Mouse (Mus musculus) liver, adult 2 months (tissue): ENCODE measurements around the gene H6pd. TPM values are rescaled to one million over a fixed set of nuclear protein-coding genes. Genes with fewer than 3 reads are reported as not detected.

Experiments used
- DNase-seq: peaks from one replicate; pipeline ENCODE4 v3.0.0-alpha.2; 2011; ENCODE audit warnings: low read depth, low spot score; ENCODE audit errors: extremely low read depth
- H3K27ac ChIP-seq: fragments of 200-500 bp; replicated peaks from 2 replicates; pipeline ENCODE4 v1.5.1; 2012; ENCODE audit warnings: low read depth, mild to moderate bottlenecking, control low read depth, inconsistent platforms, low read length; ENCODE audit not compliant: insufficient read depth
- H3K27me3 ChIP-seq: fragments of 200-500 bp; 2 replicates; pipeline ENCODE4 v1.6.1; 2012; ENCODE audit warnings: mild to moderate bottlenecking, moderate library complexity, low read length, inconsistent platforms; ENCODE audit not compliant: control insufficient read depth, insufficient read depth
- H3K36me3 ChIP-seq: fragments of 200-500 bp; 2 replicates; pipeline ENCODE4 v1.6.1; 2012; ENCODE audit warnings: low read length, inconsistent platforms; ENCODE audit not compliant: control insufficient read depth, insufficient read depth
- H3K4me1 ChIP-seq: fragments of 200-500 bp; 2 replicates; pipeline ENCODE4 v1.6.1; 2011; ENCODE audit warnings: low read length; ENCODE audit not compliant: control insufficient read depth, insufficient read depth
- H3K4me3 ChIP-seq: fragments of 200-500 bp; 2 replicates; pipeline ENCODE4 v1.5.1; 2011; ENCODE audit warnings: low read depth, mild to moderate bottlenecking, control low read depth, low read length, moderate library complexity; ENCODE audit not compliant: insufficient read depth
- H3K79me2 ChIP-seq: fragments of 200-500 bp; 2 replicates; pipeline ENCODE4 v1.6.1; 2012; ENCODE audit warnings: inconsistent platforms, mild to moderate bottlenecking, low read length, moderate library complexity; ENCODE audit not compliant: control insufficient read depth, insufficient read depth
- H3K9ac ChIP-seq: fragments of 200-500 bp; 2 replicates; pipeline ENCODE4 v1.6.1; 2012; ENCODE audit warnings: low read depth, mild to moderate bottlenecking, control low read depth, inconsistent platforms, low read length
- CTCF ChIP-seq: fragments of 200-500 bp; IDR thresholded peaks from 2 replicates; pipeline ENCODE4 v1.5.1; 2011; ENCODE audit warnings: low read depth, low read length, control low read depth
- POLR2A ChIP-seq: fragments of 200-500 bp; IDR thresholded peaks from 2 replicates; pipeline ENCODE4 v1.6.1; 2011; ENCODE audit warnings: low read length, control low read depth; ENCODE audit not compliant: insufficient read depth; ENCODE audit errors: extremely low read depth
- WGBS: fragments of 180-500 bp; shearing (Covaris S2); methylation state at CpG from one replicate; pipeline ENCODE4 v1.1.7; 2018; 5-methylcytosine and 5-hydroxymethylcytosine counted together
- polyA plus RNA-seq: library from polyadenylated mRNA; depleted of rRNA; stranded (reverse); fragments of >200 nt; gene quantifications from 2 replicates; pipeline ENCODE4 v1.2.3, GENCODE M21; 2012
- total RNA-seq: library from RNA; depleted of rRNA; stranded (reverse); fragments of >200 nt; gene quantifications from 2 replicates; pipeline ENCODE4 v1.2.3, GENCODE M21; 2014

H6pd gene
- total and polyA plus RNA-seq, 2 experiments = 121 to 205 TPM

DNA sequence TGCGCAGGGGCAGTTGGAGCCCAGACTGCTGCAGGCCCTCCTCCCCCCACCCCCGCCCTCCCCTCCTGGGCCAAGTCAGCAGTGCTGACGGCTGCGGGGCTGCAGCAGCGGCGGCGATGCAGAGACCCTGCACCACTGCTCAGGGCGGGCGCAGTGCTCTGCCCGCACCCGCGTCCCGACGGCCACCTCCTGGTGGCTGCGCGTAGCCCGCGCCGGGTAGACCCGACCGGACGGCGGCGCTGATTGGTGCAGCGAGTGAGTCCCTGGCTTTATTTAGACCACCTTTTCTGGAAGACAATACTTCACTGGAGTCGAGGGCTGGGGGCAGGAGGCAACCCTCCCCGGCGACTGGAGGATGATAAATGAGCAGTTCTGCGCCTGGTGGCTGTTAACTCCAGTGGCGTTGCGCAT, 24.4 kb upstream of the H6pd start:
- no peak for DNase-seq
- Histone ChIP-seq H3K79me2 (no peaks in the 10 kb centered on the region), H3K27me3 (no peaks in the 10 kb centered on the region), H3K27ac (no peak overlapping the region), H3K4me1 (peaks cover 7% of the 10 kb centered on the region), H3K4me3 (no peak overlapping the region), H3K36me3 (no peaks in the 10 kb centered on the region), H3K9ac (no peak overlapping the region)
- 21% methylated on average over 31 of the region's 31 CpGs for WGBS
- no peak for TF ChIP-seq POLR2A
- TF ChIP-seq CTCF = no peak

DNA sequence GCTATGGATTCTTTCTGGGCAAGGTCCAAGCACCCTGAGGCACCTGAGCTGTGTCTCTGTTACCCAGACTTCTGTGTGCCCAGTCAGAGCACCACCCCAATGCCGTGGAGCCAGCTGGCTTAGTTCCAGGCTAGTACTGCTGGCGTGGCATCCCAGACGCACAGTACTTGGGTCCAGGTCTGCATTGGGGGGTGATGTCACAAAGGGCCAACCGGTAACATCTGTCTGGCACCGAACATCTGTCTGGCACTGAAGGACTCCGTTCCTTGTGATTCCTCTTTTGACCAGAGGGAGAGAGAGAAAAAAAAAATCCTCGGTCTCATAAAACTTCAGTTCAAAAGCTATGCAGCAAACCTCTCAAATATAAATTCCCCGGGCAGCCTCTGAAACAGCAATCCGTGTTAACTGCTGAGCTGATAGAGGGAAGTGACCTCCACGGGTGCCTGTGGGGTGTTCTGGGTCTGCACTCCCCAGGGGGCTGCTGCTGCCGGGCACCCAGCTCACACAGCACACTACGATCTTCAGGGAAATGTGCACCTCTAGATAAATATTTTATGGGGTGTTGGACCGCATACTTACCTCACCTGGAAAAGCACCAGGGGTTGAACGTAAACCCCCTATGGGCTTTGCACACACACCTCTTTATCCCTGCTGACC, 22.5 kb upstream of the H6pd start:
- H3K4me3 ChIP-seq = no peak overlapping the region
- WGBS = 29% methylated on average over 14 of the region's 14 CpGs
- no peak overlapping the region for H3K27ac ChIP-seq
- H3K36me3 ChIP-seq = no peaks in the 10 kb centered on the region
- H3K4me1 ChIP-seq = peaks cover 7% of the 10 kb centered on the region
- peak; percentile 61 for DNase-seq
- H3K79me2 ChIP-seq = no peaks in the 10 kb centered on the region
- no peak for TF ChIP-seq POLR2A
- TF ChIP-seq CTCF = no peak
- no peak overlapping the region for H3K9ac ChIP-seq
- H3K27me3 ChIP-seq = no peaks in the 10 kb centered on the region

DNA sequence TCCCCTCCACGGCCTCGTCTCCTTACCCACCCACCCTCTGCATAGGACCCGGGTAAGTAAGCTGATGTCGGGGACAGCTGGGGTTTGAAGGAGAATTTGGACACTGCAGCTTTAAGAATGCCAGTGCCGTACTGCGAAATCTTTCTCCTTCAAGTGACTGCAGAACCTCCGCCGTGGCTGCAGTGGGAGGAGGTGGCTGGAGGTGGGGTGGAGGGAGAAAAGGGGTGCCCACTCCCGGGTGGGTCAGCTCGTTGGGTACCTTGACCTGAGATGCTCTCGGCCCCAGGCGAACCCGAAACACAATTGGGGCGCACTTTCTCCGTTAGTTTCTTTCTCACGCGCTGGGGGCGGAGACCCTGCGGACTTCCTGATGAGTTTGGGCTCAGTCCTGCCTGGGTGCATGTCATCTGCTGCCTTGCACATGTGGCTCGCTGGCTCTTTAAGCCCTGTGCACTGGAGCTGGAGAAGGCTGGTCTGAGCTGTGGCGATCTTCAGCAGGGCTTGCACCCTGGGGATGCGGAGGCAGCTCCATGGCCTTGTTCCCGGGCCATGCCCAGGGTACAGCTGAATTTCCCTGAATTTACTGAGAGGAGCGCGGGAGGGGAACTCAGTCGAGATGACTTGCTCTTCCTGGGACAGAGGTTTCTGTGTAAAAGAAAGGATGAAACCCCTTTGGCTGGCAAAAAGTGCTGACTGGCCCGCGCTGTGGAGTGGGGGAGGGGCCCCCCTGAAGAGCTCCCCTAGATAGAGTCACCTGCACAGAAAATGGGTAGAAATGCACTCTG, 21.8 kb upstream of the H6pd start:
- DNase-seq = no peak
- Histone ChIP-seq H3K27ac (no peak overlapping the region), H3K9ac (peak overlapping the region; percentile 22), H3K79me2 (no peaks in the 10 kb centered on the region), H3K4me3 (peak overlapping the region; percentile 63), H3K4me1 (peaks cover 7% of the 10 kb centered on the region), H3K36me3 (no peaks in the 10 kb centered on the region), H3K27me3 (no peaks in the 10 kb centered on the region)
- under 1% methylated on average over 28 of the region's 28 CpGs for WGBS
- TF ChIP-seq CTCF (no peak), POLR2A (no peak)

DNA sequence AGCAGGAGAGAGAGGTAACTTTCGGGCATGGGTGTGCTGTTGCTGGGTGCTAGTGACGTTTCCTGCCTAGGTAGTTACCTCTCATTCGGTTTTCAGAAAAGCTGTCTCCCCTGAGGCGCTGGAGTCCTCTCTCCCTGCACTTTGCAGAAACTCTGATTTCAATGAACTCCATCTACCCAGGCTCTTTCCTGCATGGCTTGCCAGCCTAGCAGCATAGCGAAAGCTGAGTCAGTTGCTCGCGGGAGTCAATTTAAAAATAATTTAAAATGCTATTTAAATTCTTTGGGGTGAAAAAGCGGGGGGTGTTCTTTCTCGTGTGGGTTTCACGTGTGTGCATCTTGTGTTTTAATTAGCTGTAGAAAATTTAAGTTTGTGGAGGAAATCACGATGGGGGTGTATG, 21.1 kb upstream of the H6pd start:
- TF ChIP-seq POLR2A (no peak), CTCF (no peak)
- Histone ChIP-seq H3K4me1 (peaks cover 7% of the 10 kb centered on the region), H3K27ac (no peak overlapping the region), H3K9ac (no peak overlapping the region), H3K79me2 (no peaks in the 10 kb centered on the region), H3K27me3 (no peaks in the 10 kb centered on the region), H3K36me3 (no peaks in the 10 kb centered on the region), H3K4me3 (no peak overlapping the region)
- no peak for DNase-seq
- 9% methylated on average over 11 of the region's 11 CpGs for whole genome bisulfite sequencing

DNA sequence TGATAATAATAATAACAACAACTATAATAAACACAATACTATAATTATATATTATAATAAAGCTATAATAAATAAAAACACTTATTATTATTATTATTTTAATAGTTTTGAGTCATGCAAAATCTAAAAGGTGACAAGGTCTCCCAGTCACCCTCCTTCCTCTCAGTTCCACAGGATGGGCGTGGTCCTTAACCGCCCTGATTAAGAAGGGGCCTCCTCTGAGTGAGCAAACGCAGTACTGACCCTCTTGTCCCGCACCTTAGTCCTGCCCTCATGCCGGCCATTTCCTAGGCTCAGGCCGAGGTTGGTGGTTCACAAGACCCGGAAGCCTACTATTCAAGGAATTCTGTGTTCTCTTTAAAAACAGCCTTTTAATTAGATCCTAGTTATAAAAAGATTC, 14.7 kb upstream of the H6pd start:
- Histone ChIP-seq H3K36me3 (no peaks in the 10 kb centered on the region), H3K27me3 (no peaks in the 10 kb centered on the region), H3K27ac (no peak overlapping the region), H3K4me1 (peaks cover 2% of the 10 kb centered on the region; the same call in 1 of the 2 replicates), H3K79me2 (no peaks in the 10 kb centered on the region), H3K4me3 (no peak overlapping the region), H3K9ac (no peak overlapping the region)
- TF ChIP-seq CTCF = no peak
- TF ChIP-seq POLR2A = no peak
- 80% methylated on average over 7 of the region's 7 CpGs for WGBS
- no peak for DNase-seq
